In genomic region chr4:116989731-116990130, GRCm38 (mm10) we compare ENCODE assay signal across 27 mouse cellular contexts.
"Had no signal": no experiment of that assay in that cellular context is flagged by ENCODE, and none has a peak within 500 bp of the region (broad histone marks: within the 10 kb centered on the region; RNA-seq: fewer than 3 reads in every experiment).

No protein-coding gene starts in this region.

- H3K27ac ChIP-seq: gastrocnemius, adult 2 months; heart, embryonic 10.5 days; hindbrain, embryonic 10.5 days; hindbrain, embryonic 12.5 days; hindbrain, embryonic 14.5 days; intestine, embryonic 15.5 days; left cerebral cortex, adult 2 months; limb, embryonic 10.5 days; limb, embryonic 12.5 days; liver, embryonic 13.5 days; liver, embryonic 15.5 days had no signal

- ATAC-seq: hindbrain, embryonic 16.5 days; inflammation-experienced regulatory T-cells, adult 6 months; intestine, embryonic 15.5 days; intestine, postnatal 0 days had no signal

- H3K9me3 ChIP-seq: heart, embryonic 10.5 days; heart, embryonic 12.5 days; hindbrain, embryonic 10.5 days; hindbrain, embryonic 12.5 days; intestine, embryonic 15.5 days; limb, embryonic 10.5 days; limb, embryonic 12.5 days; liver, embryonic 13.5 days; liver, embryonic 15.5 days had no signal

- H3K9ac ChIP-seq: heart, embryonic 12.5 days; hindbrain, embryonic 14.5 days; intestine, embryonic 15.5 days; limb, embryonic 12.5 days; liver, embryonic 13.5 days; liver, embryonic 15.5 days had no signal

- H3K36me3 ChIP-seq: intestine, embryonic 15.5 days had no signal

- H3K4me2 ChIP-seq: heart, embryonic 12.5 days; hindbrain, embryonic 12.5 days; hindbrain, embryonic 14.5 days; intestine, embryonic 15.5 days; limb, embryonic 12.5 days; liver, embryonic 11.5 days; liver, embryonic 13.5 days; liver, embryonic 15.5 days had no signal

- H3K4me3 ChIP-seq: gastrocnemius, adult 2 months; heart, embryonic 10.5 days; heart, embryonic 12.5 days; hindbrain, embryonic 10.5 days; hindbrain, embryonic 12.5 days; intestine, embryonic 15.5 days; left cerebral cortex, adult 2 months; limb, embryonic 10.5 days; limb, embryonic 12.5 days; liver, embryonic 13.5 days; liver, embryonic 15.5 days had no signal

- H3K27me3 ChIP-seq: heart, embryonic 12.5 days; hindbrain, embryonic 12.5 days; intestine, embryonic 15.5 days; limb, embryonic 12.5 days; liver, embryonic 13.5 days; liver, embryonic 15.5 days had no signal

- DNase-seq: gastrocnemius, adult 2 months; gastrocnemius, postnatal 10 days; gastrocnemius, postnatal 25 days; heart, adult 18-20 months; heart, postnatal 10 days; heart, postnatal 4 days; kidney, adult 18-20 months; kidney, adult 8-10 months; kidney, postnatal 14 days; kidney, postnatal 36 days; layer of hippocampus, adult 9-11 months; liver; liver, embryonic 13.5 days had no signal
